Mouse (Mus musculus) cerebellum, postnatal 36 days (tissue): ENCODE results near the gene Col25a1.

ENCODE experiments used
- DNase-seq, 2 experiments: peaks; one replicate each; pipeline ENCODE4 v3.0.0; 2021 to 2022; ENCODE audit warnings: mixed read lengths in 2 of 2

The Col25a1 gene

GRCm38 (mm10) chr3:130494192-130494591, 362.9 kb downstream of the Col25a1 start:
- no peak for DNase-seq

GRCm38 (mm10) chr3:130494665-130495396, 363.5 kb downstream of the Col25a1 start:
- DNase-seq, result peak; percentile 22 to 28

GRCm38 (mm10) chr3:130497036-130497435, 365.7 kb downstream of the Col25a1 start:
- DNase-seq, result no peak

- no peak for DNase-seq
Measured at GRCm38 (mm10) chr3:130501713-130502112, 370.4 kb downstream of the Col25a1 start.

GRCm38 (mm10) chr3:130508330-130508729, 377.0 kb downstream of the Col25a1 start:
- no peak for DNase-seq

- DNase-seq, result no peak
Measured at GRCm38 (mm10) chr3:130518457-130518879, 387.2 kb downstream of the Col25a1 start.

GRCm38 (mm10) chr3:130521834-130522476, 390.7 kb downstream of the Col25a1 start:
- DNase-seq, result no peak

GRCm38 (mm10) chr3:130523019-130523418, 391.7 kb downstream of the Col25a1 start:
- DNase-seq, result no peak

- no peak for DNase-seq
Measured at GRCm38 (mm10) chr3:130524367-130525137, 393.3 kb downstream of the Col25a1 start.

GRCm38 (mm10) chr3:130535021-130535420, 403.7 kb downstream of the Col25a1 start:
- no peak for DNase-seq

- DNase-seq, result no peak
Measured at GRCm38 (mm10) chr3:130541541-130541940, 410.2 kb downstream of the Col25a1 start.

- DNase-seq, result no peak
Measured at GRCm38 (mm10) chr3:130545995-130546394, 414.7 kb downstream of the Col25a1 start.

GRCm38 (mm10) chr3:130549066-130549465, 417.8 kb downstream of the Col25a1 start:
- no peak for DNase-seq

GRCm38 (mm10) chr3:130556263-130556662, 425.0 kb downstream of the Col25a1 start:
- DNase-seq, result no peak

- no peak for DNase-seq
Measured at GRCm38 (mm10) chr3:130565586-130565985, 434.3 kb downstream of the Col25a1 start.

- DNase-seq, result no peak
Measured at GRCm38 (mm10) chr3:130568331-130569095, 437.2 kb downstream of the Col25a1 start.

GRCm38 (mm10) chr3:130573243-130573642, 441.9 kb downstream of the Col25a1 start:
- no peak for DNase-seq

GRCm38 (mm10) chr3:130574652-130575051, 443.4 kb downstream of the Col25a1 start:
- no peak for DNase-seq

- DNase-seq, result no peak
Measured at GRCm38 (mm10) chr3:130576683-130577082, 445.4 kb downstream of the Col25a1 start.

GRCm38 (mm10) chr3:130579501-130579900, 448.2 kb downstream of the Col25a1 start:
- no peak for DNase-seq

GRCm38 (mm10) chr3:130581577-130581976, 450.3 kb downstream of the Col25a1 start:
- no peak for DNase-seq

- no peak for DNase-seq
Measured at GRCm38 (mm10) chr3:130582903-130583664, 451.8 kb downstream of the Col25a1 start.
